Mouse (Mus musculus) cerebellum, postnatal 14 days (tissue): ENCODE measurements at regions not wholly inside any gene's neighbourhood (a gene's known extent, or its start where the extent isn't known, plus 50 kb on each side); places are given as distances from the start of the nearest gene placed in this dataset.

Source experiments
- DNase-seq, 2 experiments: peaks; one replicate each; pipeline ENCODE4 v3.0.0; 2021; ENCODE audit warnings: mixed read lengths in 2 of 2

DNA sequence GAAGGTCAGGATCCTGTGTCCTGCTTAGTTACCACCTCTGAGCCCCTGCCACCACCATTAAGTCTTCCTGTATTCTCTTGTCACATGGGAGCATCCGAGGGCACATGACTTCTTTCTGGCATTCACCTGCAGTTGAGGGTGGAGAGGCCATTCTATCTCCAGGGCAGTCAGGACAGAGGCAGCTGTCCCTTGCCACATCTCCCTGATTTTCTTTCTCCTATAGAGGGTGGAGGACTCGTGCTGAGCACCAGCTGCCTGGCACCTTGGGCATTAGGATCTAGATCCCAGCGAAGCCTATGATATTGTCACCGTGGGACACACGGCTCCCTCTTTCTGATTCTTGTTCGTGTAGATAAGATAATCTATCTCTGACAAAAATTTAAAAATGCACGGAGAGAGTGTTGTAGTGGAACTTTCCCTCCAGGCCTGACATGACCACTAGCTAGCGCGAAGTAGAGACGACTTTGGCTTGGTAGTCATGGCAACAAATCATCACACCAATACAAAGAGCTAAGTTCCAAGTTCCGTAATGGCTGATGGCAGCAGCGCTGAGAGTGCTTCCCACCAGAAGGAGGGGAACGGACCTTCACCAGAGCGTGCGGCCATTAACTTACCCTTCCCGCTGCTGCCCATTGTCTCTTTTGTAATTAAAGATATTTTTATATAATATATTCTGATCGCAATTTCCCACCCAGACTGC is 137.7 kb downstream of the Ipmk start:
- DNase-seq, result peak in 1 of 2 experiments; percentile 22

DNA sequence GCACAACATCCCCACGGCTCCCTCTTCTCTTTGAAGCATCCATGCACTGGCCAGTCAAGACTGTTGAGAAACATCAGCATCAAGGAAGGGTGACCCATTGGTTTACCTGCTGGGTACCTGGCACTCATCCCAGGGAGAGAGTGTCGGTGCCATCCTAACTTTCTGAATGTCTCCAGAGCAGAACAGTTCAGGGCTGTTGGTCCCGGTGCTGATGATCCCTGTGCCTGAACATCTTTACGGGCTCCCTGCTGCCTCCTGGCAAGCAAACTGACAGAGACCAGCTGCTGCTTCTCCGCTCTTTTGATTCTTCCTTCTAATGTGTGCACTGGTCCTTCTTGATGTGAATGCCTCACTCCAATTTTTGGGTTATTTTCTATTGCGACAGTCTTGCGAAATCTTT is 142.2 kb downstream of the Ipmk start:
- DNase-seq, result peak; percentile 57 to 58

DNA sequence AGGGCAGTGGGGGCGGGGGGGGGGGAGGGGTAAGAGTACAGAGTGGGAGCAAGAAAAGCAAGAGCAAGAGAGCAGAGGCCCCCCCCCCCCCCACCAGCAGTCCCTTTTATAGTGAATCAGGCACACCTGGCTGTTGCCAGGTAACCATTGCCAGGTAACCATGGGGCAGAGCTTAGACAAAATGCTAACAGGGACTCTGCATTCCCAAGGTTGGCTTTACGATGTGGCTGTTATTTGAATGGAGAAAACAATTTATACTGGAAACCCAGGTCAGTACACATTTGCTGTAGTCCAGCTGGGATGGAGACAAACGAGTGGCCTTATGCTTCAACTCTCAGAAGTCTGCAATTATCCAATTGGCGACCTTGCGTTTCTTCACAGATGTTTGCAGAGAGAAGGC is 154.5 kb downstream of the Ipmk start:
- DNase-seq, result no peak

DNA sequence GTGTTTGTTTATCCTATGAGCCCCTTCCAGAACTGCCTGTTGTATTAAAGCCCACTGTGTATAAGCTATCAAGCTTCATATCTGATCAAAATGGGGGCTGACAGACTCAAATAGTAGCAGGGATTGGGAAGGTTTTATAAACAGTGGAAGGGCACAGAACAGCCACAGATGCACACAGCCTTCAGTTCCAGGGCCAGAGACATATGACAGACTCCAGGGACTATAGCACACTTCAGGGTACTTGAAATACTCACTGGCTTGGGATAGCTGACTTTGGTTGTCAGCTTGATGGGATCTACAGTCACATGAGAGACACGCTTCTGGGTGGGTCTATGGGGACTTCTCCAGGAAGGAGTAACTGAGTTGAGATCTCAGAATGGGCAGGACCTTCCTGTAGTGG is 156.7 kb downstream of the Ipmk start:
- no peak for DNase-seq

DNA sequence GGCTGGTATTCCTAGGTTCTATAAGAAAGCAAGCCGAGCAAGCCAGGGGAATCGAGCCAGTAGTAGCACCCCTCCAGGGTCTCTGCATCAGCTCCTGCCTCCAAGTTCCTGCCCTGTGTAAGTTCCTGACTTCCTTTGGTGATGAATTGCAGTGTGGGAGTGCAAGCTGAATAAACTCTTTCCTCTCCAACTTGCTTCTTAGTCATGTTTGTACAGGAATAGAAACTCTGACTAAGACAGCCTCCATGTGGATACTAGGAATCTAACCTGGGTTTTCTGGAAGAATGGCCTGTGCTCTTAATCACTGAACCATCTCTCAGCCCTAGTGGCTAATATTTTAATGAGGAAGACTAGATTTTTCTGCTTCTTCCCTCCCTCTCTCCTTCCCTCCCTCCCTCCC is 177.7 kb downstream of the Ipmk start:
- no peak for DNase-seq

DNA sequence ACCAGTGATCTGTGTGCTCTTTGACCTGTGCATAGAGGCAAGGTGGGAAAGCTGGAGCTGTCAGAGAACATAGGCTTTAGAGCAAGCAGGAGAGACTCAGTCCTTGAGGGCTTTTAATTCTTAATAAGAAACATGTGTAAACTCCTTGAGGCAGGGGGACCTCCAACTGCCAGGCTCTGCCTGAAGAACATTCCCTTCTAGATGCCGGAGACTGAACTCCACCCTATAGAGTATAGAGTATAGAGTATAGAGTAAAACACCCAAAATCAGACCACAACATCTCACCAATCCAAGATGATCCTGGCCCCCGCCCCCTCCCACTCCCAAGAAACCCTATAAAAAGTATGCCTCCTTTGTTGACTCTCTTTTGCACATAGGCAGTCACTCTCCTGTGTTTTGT is 186.2 kb downstream of the Ipmk start:
- no peak for DNase-seq

DNA sequence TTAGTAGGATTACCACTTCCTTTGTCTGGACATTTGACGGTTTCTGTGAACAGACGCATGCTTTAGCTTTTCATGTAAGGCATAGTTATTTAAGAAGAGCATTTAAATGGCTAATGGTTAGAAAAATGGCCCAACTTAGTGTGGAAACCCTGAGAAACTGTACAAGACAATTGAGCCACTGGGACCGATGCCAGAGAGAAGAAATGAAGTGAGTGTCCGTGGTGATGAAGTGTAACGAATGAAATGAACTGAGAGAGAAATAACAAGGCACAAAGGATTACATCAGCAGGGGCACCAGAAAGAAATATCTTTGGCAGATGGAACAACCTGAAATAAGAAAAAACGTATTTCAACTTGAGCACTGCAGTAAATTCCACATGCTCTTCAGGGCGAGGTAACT is 197.9 kb downstream of the Ipmk start:
- no peak for DNase-seq

DNA sequence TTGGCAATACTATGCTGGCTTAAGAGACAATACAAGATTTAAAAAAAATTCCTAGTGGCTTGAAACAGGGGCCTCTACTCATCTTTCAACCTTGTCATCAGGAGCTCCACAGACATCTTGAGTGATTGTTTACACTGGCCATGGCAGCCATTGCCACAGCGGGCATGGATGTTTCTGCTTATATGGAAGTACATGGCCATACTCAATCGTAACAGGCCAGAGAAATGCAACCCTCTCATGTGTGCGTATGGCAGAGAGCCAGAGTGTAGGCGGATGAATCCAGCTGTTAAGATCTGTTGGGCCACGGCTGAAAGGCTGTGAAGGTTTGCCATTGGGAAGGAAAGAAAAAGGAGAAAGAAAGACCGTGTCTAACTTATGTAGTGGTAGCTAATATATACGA is 198.9 kb downstream of the Ipmk start:
- no peak for DNase-seq

DNA sequence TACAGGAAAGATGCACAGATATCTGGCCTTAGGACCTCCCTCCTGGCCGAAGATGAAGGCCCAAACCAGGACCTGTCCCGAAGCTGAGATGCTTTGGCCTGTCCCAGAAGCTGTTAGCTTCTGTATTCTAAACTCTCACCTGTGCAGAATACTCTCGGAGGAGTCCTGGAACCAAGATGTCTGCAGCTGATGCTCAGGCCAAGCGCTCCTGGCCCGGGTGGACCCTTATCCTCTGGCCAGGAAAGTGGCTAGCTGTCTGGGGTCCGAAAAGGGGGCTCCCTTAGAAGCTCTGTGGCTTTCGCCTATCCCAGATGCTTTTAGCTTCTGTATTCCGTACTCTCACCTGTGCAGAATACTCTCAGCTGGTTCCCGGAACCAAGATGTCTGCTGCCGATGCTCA is 236.2 kb downstream of the Ipmk start:
- no peak for DNase-seq

DNA sequence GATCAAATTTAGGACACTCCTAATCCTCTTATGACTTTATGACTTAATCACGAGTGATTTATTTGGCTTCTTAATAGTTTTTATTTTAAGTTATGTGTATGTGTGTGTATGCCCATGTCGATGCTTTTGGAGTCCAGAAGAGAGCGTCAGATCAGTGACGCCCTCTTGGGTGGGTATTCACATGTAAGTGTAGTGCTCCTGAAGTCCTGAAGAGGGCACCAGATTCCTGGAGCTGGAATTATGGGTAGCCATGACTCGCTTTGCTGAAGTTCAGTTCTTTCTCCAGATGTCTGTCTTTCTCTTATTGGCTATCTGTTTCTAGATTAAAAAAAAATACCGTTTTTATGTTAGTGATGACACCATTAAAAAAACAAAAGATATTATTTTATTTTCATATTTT is 251.0 kb downstream of the Ipmk start:
- no peak for DNase-seq

DNA sequence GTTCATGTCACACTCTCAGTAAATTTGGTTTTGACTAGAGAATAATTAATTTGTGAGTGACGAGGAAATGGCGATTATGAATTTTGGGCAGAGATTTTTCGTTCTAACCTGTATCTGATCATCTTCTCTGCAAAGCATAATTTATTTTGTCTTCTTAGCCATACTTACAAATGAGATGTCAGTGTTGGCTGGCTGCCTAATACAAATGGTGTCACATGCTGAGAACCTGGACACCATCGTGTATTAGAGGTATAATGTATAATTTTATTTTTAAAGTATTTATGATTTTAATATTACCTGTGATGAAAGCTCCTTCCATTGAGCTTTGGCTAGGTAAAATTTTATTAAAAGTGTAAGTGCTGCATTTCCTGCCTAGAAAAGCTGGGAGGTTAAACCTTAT is 266.2 kb downstream of the Ipmk start:
- DNase-seq, result peak; percentile 35 to 48

DNA sequence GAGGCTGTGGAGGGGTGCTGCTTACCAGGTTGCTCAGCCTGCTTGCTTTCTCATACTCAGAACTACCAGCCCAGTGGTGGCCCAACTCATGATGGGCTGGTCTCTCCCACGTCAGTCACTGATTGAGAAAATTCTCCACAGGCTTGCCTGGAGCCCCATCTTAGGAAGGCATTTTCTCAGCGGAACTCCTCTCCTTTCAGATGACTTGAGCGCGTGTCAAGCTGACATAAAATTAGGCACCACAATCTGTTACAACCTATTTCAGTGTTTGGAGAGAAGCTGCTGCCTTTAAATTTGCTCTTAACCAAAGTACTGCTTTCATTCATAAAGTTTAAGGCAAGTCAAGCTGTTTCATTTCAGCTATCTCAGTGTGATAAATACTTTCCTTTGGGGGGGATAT is 269.6 kb downstream of the Ipmk start:
- no peak for DNase-seq

DNA sequence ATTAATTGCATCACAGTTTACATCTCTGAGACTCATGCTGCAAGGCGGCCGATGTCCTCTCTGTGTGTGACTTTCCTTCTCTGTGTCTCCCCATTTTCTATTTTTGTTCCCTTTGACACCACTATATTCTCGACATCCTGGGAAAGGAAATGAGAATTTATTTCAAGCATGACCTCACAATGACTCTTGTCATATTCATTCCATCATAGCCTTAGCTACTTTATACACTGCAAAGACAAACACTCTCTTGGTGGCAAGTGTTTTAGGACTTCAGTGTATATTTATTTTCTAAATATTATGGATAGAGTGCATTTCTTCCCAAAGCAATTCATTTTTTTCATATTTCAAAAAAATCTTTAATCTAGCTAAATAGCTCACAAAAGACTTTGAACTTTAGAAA is 298.5 kb downstream of the Ipmk start:
- no peak for DNase-seq

DNA sequence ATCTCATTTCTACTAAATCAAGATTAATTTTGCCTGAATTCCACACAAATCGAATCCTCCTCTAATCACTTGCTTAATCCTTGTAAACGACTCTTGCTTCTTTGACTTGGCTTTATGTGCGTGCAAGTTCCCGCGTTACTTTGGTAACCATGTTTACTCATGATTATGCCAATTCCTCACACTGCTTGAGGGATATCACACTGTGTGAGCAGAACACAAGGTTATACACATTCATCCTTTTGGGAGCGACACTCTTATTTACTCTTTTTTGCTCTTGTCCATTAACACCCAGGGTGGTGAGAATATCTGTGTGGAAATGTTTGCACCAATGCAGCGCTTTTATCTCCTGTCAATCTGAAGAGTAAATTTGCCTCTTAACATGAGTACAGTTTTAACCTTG is 310.0 kb downstream of the Ipmk start:
- DNase-seq, result no peak

DNA sequence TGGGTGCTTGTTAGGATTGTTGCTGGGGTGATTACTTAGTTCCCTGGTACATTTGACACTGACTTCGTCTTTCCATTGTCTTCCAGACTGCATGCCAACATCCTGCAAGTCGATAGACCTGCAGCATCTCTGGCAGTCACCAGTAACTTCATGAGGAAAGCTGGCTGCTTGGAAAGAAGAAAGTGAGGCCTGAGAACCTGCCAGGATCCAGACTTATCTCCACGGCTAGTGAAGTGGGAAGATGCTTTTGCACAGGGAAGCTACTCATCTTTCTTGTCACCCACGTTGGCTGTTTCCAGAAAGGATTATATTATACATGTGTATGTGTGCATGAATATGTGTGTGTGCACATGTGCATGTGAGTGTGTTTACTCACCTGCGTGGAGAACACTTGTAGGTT is 316.0 kb downstream of the Ipmk start:
- DNase-seq, result no peak

DNA sequence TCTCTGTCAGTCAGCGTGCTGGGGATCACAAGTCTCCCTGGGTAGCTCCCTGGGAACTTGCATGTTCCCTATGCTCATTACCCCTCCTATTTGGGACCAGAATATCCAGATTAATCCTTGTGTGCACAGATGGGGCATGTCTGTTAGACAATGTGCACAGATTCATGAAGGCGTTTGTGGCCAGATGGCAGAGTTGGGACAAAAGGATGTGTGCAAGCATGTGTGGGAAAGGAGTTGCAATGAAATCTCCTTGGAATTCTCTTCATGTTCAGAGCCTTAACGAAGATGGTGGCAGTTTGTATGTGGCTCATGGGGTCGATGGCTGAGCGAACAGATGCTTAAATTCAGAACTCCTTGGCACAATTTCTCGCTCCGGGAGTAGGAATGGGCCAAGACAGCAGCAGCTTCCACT is 319.6 kb downstream of the Ipmk start:
- DNase-seq, result peak; percentile 27 to 36

DNA sequence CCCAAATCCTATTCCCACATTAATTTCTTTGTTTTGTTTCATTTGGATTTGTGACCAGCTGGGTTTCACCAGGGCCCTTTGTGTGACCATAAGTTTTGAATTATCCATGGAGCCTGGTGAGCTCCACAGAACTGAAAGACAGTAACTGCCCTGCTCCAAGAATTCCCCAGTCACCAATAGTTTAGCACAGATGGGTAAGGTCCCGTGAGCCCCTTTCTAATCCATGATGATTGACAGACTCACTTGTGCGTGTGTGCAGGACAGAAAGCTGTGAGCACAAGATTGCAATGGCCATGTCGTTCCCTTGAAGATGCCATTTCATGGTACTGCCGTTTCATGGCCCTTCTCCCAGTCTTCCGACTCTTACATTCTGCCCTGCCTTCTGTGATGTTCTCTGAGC is 331.7 kb downstream of the Ipmk start:
- DNase-seq, result no peak

DNA sequence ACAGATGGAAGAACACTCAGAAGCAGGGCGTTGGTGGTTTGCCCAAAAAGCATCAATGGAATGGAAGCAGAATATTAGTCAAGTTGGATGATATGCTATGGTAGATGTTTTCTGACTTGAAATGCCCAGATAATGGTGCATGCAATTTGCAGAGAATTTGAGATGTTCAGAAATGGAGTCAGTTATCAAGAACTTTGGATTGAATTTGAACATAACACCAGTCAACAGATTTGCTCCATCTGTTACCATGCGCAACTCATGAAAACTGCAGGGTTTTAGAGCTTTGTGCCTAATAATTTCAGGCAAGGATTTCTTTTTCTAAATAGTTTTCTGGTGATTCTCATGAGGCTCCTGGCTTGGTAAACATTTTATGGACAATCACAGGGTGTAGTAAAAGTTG is 365.9 kb downstream of the Ipmk start:
- DNase-seq, result no peak

DNA sequence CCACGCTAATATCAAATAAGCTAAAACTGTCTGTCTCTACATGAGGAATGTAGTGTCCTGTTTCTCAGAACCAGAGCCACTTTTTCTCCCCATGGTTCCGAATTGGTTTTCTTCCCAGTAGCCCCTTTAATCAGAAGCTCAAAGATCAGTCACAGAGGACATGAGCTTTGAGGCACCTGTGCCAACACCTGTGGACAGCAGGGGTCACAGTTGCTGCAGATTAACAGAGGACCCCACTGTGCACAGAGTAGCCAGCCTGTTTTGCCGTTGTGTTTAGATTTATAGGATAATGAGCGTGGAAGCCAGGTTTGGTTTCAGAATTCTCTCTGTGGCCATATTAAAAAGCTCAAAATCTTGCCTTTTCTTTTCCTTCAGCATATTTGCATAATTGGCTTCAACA is 380.2 kb downstream of the Ipmk start:
- peak; percentile 30 to 48 for DNase-seq

DNA sequence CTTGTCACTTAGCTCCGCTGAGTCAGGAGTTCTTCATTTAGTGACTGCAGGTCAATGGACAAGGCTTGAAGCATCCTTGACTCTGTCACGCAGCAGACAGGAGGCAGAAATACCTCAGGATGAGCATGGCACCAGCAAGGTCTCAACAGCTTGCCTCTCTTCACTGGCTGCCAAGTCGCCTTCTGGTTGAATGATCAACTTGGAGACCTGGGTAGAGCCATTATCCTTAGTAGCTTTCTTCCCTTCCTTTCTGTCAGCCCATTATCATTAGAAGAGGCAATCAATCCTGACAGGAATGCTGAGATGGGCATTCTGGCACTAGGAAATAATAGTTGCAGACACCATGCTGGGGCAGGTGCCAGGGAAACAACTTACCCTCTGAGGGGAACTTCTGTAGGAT is 386.3 kb downstream of the Ipmk start:
- DNase-seq, result peak; percentile 94 to 95

DNA sequence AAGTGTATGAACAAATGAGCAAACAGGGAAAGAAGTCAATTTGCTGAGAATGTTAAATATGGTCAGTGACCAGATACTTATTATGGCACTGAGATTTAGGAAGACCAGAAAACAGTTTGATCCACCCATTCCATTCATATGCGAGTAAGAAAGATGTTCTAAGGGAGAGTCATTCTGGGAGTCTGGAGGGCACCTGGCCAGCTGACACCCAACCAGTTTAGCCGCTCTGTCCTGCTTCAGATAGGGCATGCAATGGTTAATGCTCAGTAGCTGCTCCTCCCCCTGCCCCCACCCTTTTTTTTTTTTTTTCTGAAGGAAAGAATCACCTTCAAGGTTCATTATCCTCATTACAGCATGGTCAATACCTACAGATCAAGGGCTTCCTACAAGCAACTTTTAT is 386.9 kb downstream of the Ipmk start:
- DNase-seq, result peak; percentile 33 to 43

DNA sequence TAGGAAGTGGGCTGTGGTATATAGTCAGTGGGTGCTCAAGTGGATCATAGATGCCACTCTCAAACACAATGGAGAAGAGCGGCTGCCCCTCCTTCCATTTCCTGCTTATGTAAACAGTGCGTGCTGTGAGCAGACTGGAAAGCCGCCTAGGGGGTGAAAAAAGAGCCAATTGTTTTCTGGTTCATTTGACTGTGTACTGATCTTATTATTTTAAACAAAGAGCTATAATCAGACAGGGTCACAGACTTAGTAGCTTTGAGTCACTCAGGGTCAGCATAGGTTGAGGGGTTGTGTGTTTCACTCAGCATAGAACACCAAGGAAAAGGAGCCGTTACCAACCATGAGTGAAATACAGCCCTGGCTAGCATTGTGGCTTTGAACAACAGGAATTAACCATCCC is 390.7 kb downstream of the Ipmk start:
- DNase-seq, result no peak

DNA sequence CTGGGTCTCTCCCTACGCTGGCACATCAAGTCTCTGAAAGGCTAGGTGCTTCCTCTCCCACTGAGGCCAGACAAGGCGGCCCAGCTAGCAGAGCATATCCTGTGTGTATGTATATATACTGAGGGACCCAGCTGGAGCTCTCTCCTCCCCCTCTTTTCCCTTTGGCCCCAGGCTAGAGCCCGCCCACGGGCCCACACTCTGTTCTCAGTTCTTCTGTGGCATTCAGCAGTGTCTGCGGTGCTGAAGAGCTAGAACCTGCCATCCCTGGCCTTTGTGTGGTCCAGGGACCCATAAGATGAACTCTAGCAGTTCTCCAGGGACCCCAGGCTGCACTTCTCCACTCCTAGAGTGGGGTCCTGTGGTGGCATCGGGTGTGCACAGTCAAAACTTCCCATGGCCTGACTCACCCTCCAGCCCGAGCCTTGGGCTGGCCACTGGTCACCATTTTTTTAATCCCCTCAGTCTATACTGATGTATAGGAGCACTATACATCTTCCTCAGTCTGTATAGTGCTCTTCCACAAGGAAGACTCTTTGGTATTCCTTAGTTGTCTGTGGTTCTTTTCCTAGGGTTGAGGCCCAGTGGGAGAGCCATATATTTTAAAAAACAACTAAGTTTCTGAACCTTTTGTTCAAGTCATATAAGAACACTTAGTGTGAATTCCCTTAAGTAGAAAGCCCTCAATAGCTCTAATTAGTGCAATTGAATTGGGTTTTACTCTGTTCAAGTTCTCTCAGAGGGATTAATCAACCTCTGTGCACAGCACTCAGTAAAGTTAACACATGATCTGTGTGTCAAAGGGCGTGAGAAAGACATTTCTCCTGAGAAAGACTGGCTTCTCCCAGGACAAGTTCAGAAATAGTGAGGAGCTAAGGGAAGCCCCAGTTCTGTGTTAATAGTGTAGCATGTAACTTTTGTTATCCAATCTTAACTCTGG is 401.3 kb downstream of the Ipmk start:
- DNase-seq, result no peak

DNA sequence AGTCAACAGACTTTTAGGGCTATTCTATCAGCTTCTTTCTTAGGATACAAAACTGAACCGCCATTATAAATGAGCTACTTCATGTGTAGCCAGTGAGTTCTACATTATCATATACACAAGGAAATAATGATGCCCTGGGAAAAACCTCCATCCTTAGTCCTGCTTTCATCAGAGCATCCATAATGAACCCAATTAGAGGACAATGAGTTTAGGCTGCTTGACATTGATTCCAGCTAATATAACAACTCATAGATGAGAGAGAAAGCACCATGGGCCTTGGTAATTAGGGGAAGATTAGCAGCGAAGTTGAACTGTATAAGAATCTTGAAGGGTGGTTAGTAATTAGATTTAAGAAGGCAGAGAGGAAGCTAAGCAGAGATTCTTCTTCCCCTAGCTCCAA is 405.7 kb downstream of the Ipmk start:
- no peak for DNase-seq
